Mouse (Mus musculus): ENCODE results near the gene Psg25. TPM values are rescaled to one million over a fixed set of nuclear protein-coding genes. Genes with fewer than 3 reads are reported as not detected.
"Not testable (repeated sequence)": the region's sequence is repeated elsewhere in the genome, so short reads cannot be mapped to it uniquely, and the experiment has no call there.

Gene Psg25
- total RNA-seq (2021) (not detected), polyA plus RNA-seq (2012; rRNA removed) (not detected in 2 replicates)
- long read RNA-seq = 0 reads

DNA sequence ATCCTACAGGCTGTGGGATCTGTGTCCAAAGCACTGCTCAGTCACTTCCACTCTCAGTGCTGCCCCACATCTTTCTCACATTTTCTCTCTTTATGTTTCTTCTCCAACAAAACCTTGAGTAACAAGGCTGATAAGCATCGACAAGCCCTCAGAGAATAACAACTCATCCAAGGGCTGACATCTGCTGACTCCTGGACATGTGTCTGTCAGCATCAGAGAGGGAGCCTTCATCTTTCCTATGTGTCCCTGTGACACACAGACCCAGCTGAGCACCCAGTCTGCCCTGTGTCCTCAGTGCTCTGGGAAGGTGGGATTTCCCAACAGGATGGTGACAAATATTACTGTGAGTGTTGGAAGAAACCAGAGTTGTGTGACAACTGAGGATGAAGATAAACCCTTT, at the start of gene Psg25:
TSS of gene Psg25 (minus strand) at position 101 of the 400 bp plus-strand sequence.
- TF ChIP-seq CTCF (IDR thresholded peaks at IDR 0.05) = no peak
- no peak for TF ChIP-seq POLR2A (IDR thresholded peaks at IDR 0.05; ENCODE audit: insufficient read depth, low read depth, low read length)
- H3K79me2 ChIP-seq (replicated peaks; ENCODE audit: control insufficient read depth, insufficient read depth, low read length) = no peaks in the 10 kb centered on the region
- H3K4me1 ChIP-seq (ENCODE audit: control insufficient read depth, insufficient read depth, low read length) = no peaks in the 10 kb centered on the region
- no peak within 1 kb of the TSS for H3K4me3 ChIP-seq
- intact Hi-C loops (cut with DNase I) = no loop called here
- no peak within 1 kb of the TSS for H3K9ac ChIP-seq (ENCODE audit: low read depth, low read length)
- no peak within 1 kb of the TSS for H3K27ac ChIP-seq
- no peaks in the 10 kb centered on the region for H3K36me3 ChIP-seq (ENCODE audit: control insufficient read depth, insufficient read depth, low read length)
- no peaks in the 10 kb centered on the region for H3K27me3 ChIP-seq (ENCODE audit: control insufficient read depth, insufficient read depth, low read length)
- WGBS = 68% methylated on average over 1 of the region's 1 CpGs
- DNase-seq = no peak

DNA sequence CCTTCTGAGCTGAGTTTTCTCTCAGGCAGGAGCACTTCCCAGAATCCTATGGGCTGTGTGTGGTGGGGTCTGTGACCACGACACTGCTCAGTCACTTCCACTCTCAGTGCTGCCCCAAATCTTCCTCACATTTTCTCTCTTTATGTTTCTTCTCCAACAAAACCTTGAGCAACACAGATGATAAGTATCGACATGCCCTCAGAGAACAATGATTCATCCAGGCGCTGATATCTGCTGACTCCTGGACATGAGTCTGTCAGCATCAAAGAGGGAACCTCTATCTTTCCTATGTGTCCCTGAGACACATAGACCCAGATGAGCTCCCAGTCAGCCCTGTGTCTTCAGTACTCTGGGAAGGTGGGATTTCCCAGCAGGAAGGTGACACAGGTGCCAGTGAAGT, 35.1 kb upstream of the Psg25 start, which contains the start of gene Psg27:
TSS of gene Psg27 (minus strand) at position 101 of the 400 bp plus-strand sequence.
- no peak for DNase-seq
- intact Hi-C loops (cut with DNase I) = no loop called here
- Histone ChIP-seq H3K79me2 (replicated peaks; ENCODE audit: control insufficient read depth, insufficient read depth, low read length) (no peaks in the 10 kb centered on the region), H3K9ac (ENCODE audit: low read depth, low read length) (no peak within 1 kb of the TSS), H3K27ac (no peak within 1 kb of the TSS), H3K4me3 (no peak within 1 kb of the TSS), H3K36me3 (ENCODE audit: control insufficient read depth, insufficient read depth, low read length) (no peaks in the 10 kb centered on the region), H3K4me1 (ENCODE audit: control insufficient read depth, insufficient read depth, low read length) (no peaks in the 10 kb centered on the region), H3K27me3 (ENCODE audit: control insufficient read depth, insufficient read depth, low read length) (no peaks in the 10 kb centered on the region)
- WGBS = 81% methylated on average over 3 of the region's 3 CpGs
- no peak for TF ChIP-seq POLR2A (IDR thresholded peaks at IDR 0.05; ENCODE audit: insufficient read depth, low read depth, low read length)
- no peak for TF ChIP-seq CTCF (IDR thresholded peaks at IDR 0.05)
- no peak for TF ChIP-seq EP300 (IDR thresholded peaks at IDR 0.05; ENCODE audit: insufficient read depth, low read depth, low read length)

DNA sequence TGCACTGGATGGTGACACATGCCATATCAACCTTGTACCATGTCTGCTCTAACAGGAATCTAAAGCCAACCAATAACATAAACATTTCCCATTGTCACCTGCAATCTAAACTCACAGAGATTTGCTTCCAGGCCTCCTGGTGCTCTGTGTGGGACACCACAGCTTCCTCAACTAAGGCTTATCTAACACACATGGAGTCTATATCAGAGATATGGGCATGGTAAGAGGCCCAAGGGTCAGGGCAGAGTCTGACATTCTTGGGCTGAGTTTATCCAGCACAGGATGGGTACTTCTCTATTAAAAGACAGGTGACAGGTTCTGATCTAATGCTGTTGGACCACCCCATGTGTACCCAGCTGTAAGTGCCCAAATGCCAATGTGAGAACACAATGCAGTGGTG, 27.8 kb upstream of the Psg25 start:
- H3K36me3 ChIP-seq (ENCODE audit: control insufficient read depth, insufficient read depth, low read length) = no peaks in the 10 kb centered on the region
- intact Hi-C loops (cut with DNase I) = no loop called here
- H3K79me2 ChIP-seq (replicated peaks; ENCODE audit: control insufficient read depth, insufficient read depth, low read length) = no peaks in the 10 kb centered on the region
- H3K4me3 ChIP-seq = no peak overlapping the region
- TF ChIP-seq POLR2A (IDR thresholded peaks at IDR 0.05; ENCODE audit: insufficient read depth, low read depth, low read length) (no peak), EP300 (IDR thresholded peaks at IDR 0.05; ENCODE audit: insufficient read depth, low read depth, low read length) (no peak), CTCF (IDR thresholded peaks at IDR 0.05) (no peak)
- H3K27ac ChIP-seq = no peak overlapping the region
- DNase-seq = no peak
- H3K9ac ChIP-seq (ENCODE audit: low read depth, low read length) = no peak overlapping the region
- H3K27me3 ChIP-seq (ENCODE audit: control insufficient read depth, insufficient read depth, low read length) = no peaks in the 10 kb centered on the region
- H3K4me1 ChIP-seq (ENCODE audit: control insufficient read depth, insufficient read depth, low read length) = no peaks in the 10 kb centered on the region

DNA sequence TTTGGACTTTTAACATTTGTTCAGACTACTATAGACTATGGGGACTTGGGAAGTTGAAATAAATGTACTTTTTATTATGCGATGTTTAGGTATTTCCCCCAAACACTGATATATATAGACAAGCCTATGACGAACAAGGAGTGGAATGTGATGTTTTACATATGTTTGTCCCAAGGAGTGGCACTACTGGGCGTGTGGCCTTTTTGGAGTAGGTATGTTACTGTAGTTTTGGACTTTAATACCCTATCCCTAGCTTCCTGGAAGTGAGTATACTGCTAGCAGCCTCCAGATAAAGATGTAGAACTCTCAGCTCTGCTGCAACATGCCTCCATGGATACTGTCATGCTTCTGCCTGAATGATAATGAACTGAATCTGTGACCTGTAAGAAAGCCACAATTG, 23.7 kb upstream of the Psg25 start:
- DNase-seq; H3K4me3 ChIP-seq; H3K79me2 ChIP-seq (replicated peaks; ENCODE audit: control insufficient read depth, insufficient read depth, low read length); intact Hi-C loops (cut with DNase I); H3K9ac ChIP-seq (ENCODE audit: low read depth, low read length); H3K4me1 ChIP-seq (ENCODE audit: control insufficient read depth, insufficient read depth, low read length); H3K36me3 ChIP-seq (ENCODE audit: control insufficient read depth, insufficient read depth, low read length); H3K27ac ChIP-seq; H3K27me3 ChIP-seq (ENCODE audit: control insufficient read depth, insufficient read depth, low read length): not testable (repeated sequence)
- 66% methylated on average over 3 of the region's 3 CpGs for WGBS

DNA sequence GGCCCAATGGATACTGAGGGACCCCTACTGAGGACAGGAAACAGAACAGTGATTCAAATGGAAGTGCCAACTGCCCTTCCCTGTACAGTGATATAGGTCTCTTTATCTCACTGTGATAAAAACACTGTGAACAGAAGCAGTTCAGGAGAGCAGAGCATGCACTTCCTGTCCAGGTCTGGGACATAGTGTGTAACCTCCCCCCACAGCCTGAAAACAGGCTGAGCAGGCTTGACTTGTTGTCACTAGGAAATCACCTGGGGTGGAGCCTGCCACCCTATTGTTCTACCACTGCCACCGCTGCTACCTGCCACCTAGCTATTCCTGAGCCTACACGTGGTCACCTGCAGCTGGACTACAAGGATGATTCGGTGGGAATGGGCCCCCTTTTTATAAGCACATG, 1.4 kb upstream of the Psg25 start:
- TF ChIP-seq POLR2A (IDR thresholded peaks at IDR 0.05; ENCODE audit: insufficient read depth, low read depth, low read length) = no peak
- no peak for TF ChIP-seq EP300 (IDR thresholded peaks at IDR 0.05; ENCODE audit: insufficient read depth, low read depth, low read length)
- no peak for TF ChIP-seq CTCF (IDR thresholded peaks at IDR 0.05)
- Histone ChIP-seq H3K27me3 (ENCODE audit: control insufficient read depth, insufficient read depth, low read length) (no peaks in the 10 kb centered on the region), H3K4me3 (no peak overlapping the region), H3K27ac (no peak overlapping the region), H3K4me1 (ENCODE audit: control insufficient read depth, insufficient read depth, low read length) (no peaks in the 10 kb centered on the region), H3K9ac (ENCODE audit: low read depth, low read length) (no peak overlapping the region), H3K79me2 (replicated peaks; ENCODE audit: control insufficient read depth, insufficient read depth, low read length) (no peaks in the 10 kb centered on the region), H3K36me3 (ENCODE audit: control insufficient read depth, insufficient read depth, low read length) (no peaks in the 10 kb centered on the region)
- no peak for DNase-seq
- intact Hi-C loops (cut with DNase I) = no loop called here
- 52% methylated on average over 3 of the region's 3 CpGs for WGBS

DNA sequence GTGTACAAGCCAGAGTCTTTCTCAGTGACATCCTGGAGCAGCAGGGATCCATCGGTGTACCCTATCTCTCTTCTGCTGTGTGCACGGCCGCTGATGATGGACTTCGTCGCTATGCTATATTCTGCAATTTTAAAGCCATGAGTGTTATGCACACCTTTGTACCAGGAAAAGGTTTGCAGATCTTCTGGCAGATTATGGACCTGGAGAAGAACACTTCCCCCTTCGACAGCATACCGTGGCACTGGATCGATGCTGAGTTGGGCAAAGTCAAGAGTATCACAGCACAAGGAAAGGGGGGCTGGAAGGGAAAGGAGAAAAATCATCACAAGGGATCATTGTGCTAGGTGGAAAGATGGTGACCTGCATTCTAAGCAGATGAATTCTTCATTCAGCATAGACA, 7.4 kb downstream of the Psg25 start:
- intact Hi-C loops (cut with DNase I) = no loop called here
- Histone ChIP-seq H3K27ac (no peak overlapping the region), H3K9ac (ENCODE audit: low read depth, low read length) (no peak overlapping the region), H3K27me3 (ENCODE audit: control insufficient read depth, insufficient read depth, low read length) (no peaks in the 10 kb centered on the region), H3K36me3 (ENCODE audit: control insufficient read depth, insufficient read depth, low read length) (no peaks in the 10 kb centered on the region), H3K79me2 (replicated peaks; ENCODE audit: control insufficient read depth, insufficient read depth, low read length) (no peaks in the 10 kb centered on the region), H3K4me3 (no peak overlapping the region), H3K4me1 (ENCODE audit: control insufficient read depth, insufficient read depth, low read length) (no peaks in the 10 kb centered on the region)
- TF ChIP-seq CTCF (IDR thresholded peaks at IDR 0.05) (no peak), POLR2A (IDR thresholded peaks at IDR 0.05; ENCODE audit: insufficient read depth, low read depth, low read length) (no peak), EP300 (IDR thresholded peaks at IDR 0.05; ENCODE audit: insufficient read depth, low read depth, low read length) (no peak)
- DNase-seq = no peak
- WGBS = 88% methylated on average over 8 of the region's 8 CpGs

DNA sequence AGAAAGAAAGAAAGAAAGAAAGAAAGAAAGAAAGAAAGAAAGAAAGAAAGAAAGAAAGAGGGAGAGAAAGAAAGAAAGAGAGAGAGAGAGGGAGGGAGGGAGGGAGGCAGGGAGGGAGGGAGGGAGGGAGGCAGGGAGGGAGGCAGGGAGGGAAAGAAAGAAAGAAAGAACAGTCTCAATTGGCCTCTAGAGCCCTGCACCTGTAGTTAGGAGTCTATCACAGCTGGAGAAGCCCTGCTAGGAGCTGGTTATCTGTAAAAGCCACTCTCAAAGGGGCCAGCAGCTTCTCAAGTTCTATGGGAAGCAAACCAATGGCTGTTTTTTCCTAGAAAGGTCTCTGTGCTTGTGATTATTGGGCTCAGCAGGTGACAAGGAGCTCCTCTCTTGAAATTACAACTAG, 19.2 kb downstream of the Psg25 start:
- H3K36me3 ChIP-seq (ENCODE audit: control insufficient read depth, insufficient read depth, low read length); H3K27me3 ChIP-seq (ENCODE audit: control insufficient read depth, insufficient read depth, low read length); H3K4me1 ChIP-seq (ENCODE audit: control insufficient read depth, insufficient read depth, low read length); H3K79me2 ChIP-seq (replicated peaks; ENCODE audit: control insufficient read depth, insufficient read depth, low read length); DNase-seq; H3K27ac ChIP-seq; H3K4me3 ChIP-seq; H3K9ac ChIP-seq (ENCODE audit: low read depth, low read length); intact Hi-C loops (cut with DNase I): not testable (repeated sequence)

DNA sequence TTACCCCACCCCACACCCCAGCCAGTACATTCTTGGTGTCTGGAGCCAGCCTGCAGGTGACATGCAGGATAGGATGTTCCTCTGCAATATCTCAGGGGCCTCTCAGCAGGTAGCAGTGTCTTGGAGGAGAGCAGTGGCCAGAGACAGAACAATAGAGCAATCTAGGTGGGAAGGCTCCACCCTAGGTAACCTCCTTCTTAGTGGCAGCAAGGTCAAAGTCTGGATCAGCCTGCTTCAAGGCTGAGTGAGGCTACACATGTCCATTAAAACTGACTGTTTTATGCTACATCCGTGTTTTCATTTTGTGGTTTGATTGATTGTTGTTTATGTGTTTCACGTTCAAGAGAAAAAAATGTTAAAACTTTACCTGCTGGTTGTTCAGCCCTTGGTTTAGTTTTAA, 19.7 kb downstream of the Psg25 start:
- H3K27ac ChIP-seq; H3K36me3 ChIP-seq (ENCODE audit: control insufficient read depth, insufficient read depth, low read length); H3K79me2 ChIP-seq (replicated peaks; ENCODE audit: control insufficient read depth, insufficient read depth, low read length); DNase-seq; H3K4me3 ChIP-seq; H3K27me3 ChIP-seq (ENCODE audit: control insufficient read depth, insufficient read depth, low read length); H3K4me1 ChIP-seq (ENCODE audit: control insufficient read depth, insufficient read depth, low read length); H3K9ac ChIP-seq (ENCODE audit: low read depth, low read length); intact Hi-C loops (cut with DNase I): not testable (repeated sequence)
- WGBS = 57% methylated on average over 2 of the region's 2 CpGs

All from heart, adult 2 months (tissue).